Mouse (Mus musculus) stomach, postnatal 0 days (tissue): Measurements from ENCODE around the gene Aurkb.

Experiments
- CTCF ChIP-seq: IDR thresholded peaks from 2 replicates; pipeline ENCODE4 v1.5.1; 2016; ENCODE audit warnings: antibody characterized with exemption, low read depth, mild to moderate bottlenecking, moderate library complexity
- EP300 ChIP-seq: optimal IDR thresholded peaks from 2 replicates; pipeline ENCODE3; 2016; ENCODE audit warnings: antibody characterized with exemption

- TF ChIP-seq CTCF, result no peak
- TF ChIP-seq EP300, result no peak
Measured at GRCm38 (mm10) chr11:69058729-69059356, 13.4 kb downstream of the Aurkb start.
